Mouse (Mus musculus): ENCODE results near the gene Bend4. TPM values are rescaled to one million over a fixed set of nuclear protein-coding genes. Genes with fewer than 3 reads are reported as not detected.

The Bend4 gene
- polyA plus RNA-seq, 1 experiment = 0.89 TPM

GRCm38 (mm10) chr5:67347060-67347459 lies 81.0 kb downstream of the Bend4 start:
- H3K27ac ChIP-seq (ENCODE audit: control insufficient read depth, insufficient read depth, low read length) = no peak overlapping the region
- no peaks in the 10 kb centered on the region for H3K27me3 ChIP-seq (ENCODE audit: control insufficient read depth, insufficient read depth, low read length)
- H3K4me3 ChIP-seq (ENCODE audit: control insufficient read depth, insufficient read depth, low read length) = no peak overlapping the region
- DNase-seq = no peak
- no peaks in the 10 kb centered on the region for H3K4me1 ChIP-seq (replicated peaks; ENCODE audit: control insufficient read depth, insufficient read depth, low read length)
- TF ChIP-seq POLR2A (IDR thresholded peaks at IDR 0.05; ENCODE audit: control insufficient read depth, extremely low read depth, insufficient read depth, low read length, poor library complexity) (no peak), CTCF (IDR thresholded peaks at IDR 0.05; ENCODE audit: borderline replicate concordance, control insufficient read depth, extremely low read depth, insufficient read depth, low read length, poor library complexity) (no peak)
- WGBS = 98% methylated on average over 2 of the region's 2 CpGs
- H3K36me3 ChIP-seq (ENCODE audit: control insufficient read depth, insufficient read depth, low read length) = peaks cover 43% of the 10 kb centered on the region

Other genes with a start within 250 kb of the Bend4 start
- 134 and 161 TPM in 2 replicates for gene Tmem33, start 167.7 kb downstream of the Bend4 start, polyA plus RNA-seq (2012; rRNA removed)
- gene Slc30a9, start 121.4 kb downstream of the Bend4 start, polyA plus RNA-seq (2012; rRNA removed) = 25.0 and 29.9 TPM in 2 replicates
- gene Shisa3, start 179.6 kb upstream of the Bend4 start, polyA plus RNA-seq (2012; rRNA removed) = 0.53 and 0.68 TPM in 2 replicates

Data from thymus, adult 2 months (tissue).